Mouse (Mus musculus) inflammation-experienced regulatory T-cells, adult 6 months (primary cell): ENCODE measurements at regions not wholly inside any gene's neighbourhood (a gene's known extent, or its start where the extent isn't known, plus 50 kb on each side); places are given as distances from the start of the nearest gene placed in this dataset.

ENCODE experiments used
- ATAC-seq: one replicate; pipeline ENCODE4 v1.8.0; 2017

GRCm38 (mm10) chr4:98190318-98190717, 192.8 kb downstream of the Tm2d1 start:
- no peak for ATAC-seq

GRCm38 (mm10) chr4:98189894-98190293, 193.2 kb downstream of the Tm2d1 start:
- ATAC-seq, result no peak

DNA sequence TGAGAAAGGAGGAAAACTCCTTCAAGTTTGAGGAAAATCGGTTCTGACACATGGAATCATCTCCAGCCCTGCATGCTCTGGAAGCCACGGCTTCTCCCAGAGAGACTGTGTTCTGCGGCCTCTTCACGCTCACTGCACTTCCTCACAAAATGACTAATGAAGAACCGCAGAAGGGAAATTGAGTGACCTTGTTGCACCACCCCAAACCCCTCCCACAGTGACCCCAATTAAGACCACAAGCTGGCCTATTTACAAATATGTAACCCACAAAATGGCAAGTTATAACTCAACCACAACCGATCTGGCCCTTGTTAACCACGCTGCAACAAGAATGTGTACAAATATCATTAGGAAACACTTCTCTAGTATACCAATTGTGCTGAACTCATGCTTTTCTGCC, 194.2 kb downstream of the Tm2d1 start:
- ATAC-seq, result no peak

GRCm38 (mm10) chr4:98187038-98187437, 196.1 kb downstream of the Tm2d1 start:
- ATAC-seq, result no peak

- no peak for ATAC-seq
Observed at GRCm38 (mm10) chr4:98182053-98182355, 201.1 kb downstream of the Tm2d1 start.

DNA sequence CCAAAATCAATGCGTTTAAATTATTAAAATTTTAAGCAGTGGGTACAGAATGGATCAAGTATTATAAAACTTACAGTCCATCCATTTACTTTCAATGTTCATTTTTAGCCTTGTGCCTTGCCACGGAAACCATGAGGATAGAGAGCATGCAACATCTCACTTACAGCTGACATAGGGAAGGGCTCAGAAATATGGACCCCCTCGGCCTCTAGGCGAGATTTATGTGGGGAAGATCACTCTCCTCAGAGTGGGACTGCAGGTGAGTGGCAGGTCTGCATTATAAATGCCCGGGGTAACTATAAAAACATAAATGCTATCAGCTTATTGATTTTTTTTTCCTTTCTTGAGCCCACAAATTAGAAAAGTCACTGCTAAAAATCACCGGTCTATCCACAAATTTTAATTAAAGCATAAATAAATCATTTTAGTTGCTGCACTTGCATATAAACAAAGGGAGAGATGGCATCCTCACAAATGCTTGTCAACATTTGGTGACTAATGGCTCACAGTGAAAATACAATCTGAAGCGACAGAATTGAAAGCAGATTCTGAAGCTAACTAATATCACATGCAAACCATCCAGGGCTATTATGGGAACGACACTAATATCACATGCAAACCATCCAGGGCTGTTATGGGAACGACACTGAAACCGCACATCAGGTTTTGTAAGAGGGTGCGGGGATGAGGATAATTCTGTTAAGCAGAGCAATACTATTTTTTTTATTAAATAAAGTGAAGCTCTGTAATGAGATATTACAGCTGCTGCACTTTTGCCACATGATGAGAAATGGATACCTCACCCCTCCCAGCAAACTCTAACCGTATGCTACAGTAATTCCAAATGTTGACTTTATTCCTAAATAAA, 201.7 kb downstream of the Tm2d1 start:
- no peak for ATAC-seq

GRCm38 (mm10) chr4:98180336-98180735, 202.8 kb downstream of the Tm2d1 start:
- no peak for ATAC-seq
